Mouse (Mus musculus): ENCODE measurements around the gene Ikzf4.

GRCm38 (mm10) chr10:128636561-128636960 lies 9.2 kb downstream of the Ikzf4 start:
- TF ChIP-seq CTCF (IDR thresholded peaks at IDR 0.05; ENCODE audit: insufficient read depth, low read length) (no peak), POLR2A (IDR thresholded peaks at IDR 0.05; ENCODE audit: borderline replicate concordance, extremely low read depth, low read depth, low read length) (no peak)
